Mouse (Mus musculus): ENCODE results near the gene Selenop. TPM values are rescaled to one million over a fixed set of nuclear protein-coding genes. Genes with fewer than 3 reads are reported as not detected.

The Selenop gene
- total and polyA plus RNA-seq, 3 experiments: 0.50 TPM; not detected in 2

DNA sequence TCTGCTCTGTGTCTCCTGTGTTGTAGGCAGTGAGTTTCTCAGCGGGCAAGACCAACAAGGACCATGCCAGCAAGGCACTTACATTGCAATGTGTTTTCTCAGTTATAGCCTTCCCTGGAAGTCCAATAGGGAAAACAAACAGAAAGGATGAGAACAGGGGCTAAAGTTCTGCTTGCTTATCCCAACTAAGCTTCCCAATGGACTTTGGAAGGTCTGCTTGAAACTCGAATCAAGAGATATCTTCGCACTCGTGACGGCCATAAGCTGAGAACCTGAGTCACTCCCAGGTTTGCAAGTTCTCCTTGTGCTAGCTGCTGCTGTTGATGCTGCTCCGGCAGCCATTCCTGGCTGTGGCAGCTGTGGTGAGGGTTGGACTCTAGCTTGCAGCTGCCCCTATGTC, 39.4 kb upstream of the Selenop start:
- Histone ChIP-seq H3K9ac (ENCODE audit: control insufficient read depth, low read depth, low read length, poor library complexity, severe bottlenecking) (no peak overlapping the region), H3K27me3 (ENCODE audit: control insufficient read depth in 1 of 2, insufficient read depth in 2 of 2, low read length in 2 of 2) (no peaks in the 10 kb centered on the region), H3K9me3 (replicated peaks; ENCODE audit: insufficient read depth, low read length) (no peaks in the 10 kb centered on the region), H3K79me2 (ENCODE audit: control insufficient read depth, insufficient read depth, low read length, poor library complexity) (no peaks in the 10 kb centered on the region), H3K4me3 (ENCODE audit: control insufficient read depth in 1 of 2, insufficient read depth in 1 of 2, low read depth in 2 of 2, low read length in 2 of 2) (no peak overlapping the region), H3K4me1 (ENCODE audit: control insufficient read depth in 1 of 2, insufficient read depth in 2 of 2, low read length in 2 of 2) (no peaks in the 10 kb centered on the region), H3K36me3 (ENCODE audit: control insufficient read depth in 1 of 2, insufficient read depth in 2 of 2, low read length in 2 of 2) (no peaks in the 10 kb centered on the region), H3K27ac (ENCODE audit: control insufficient read depth, low read depth, low read length) (no peak overlapping the region)
- no peak for TF ChIP-seq ZMIZ1 (IDR thresholded peaks at IDR 0.05; ENCODE audit: low read depth, low read length)
- TF ChIP-seq EP300 (IDR thresholded peaks at IDR 0.05; ENCODE audit: low read depth in 1 of 2, low read length in 2 of 2): no peak
- no peak for TF ChIP-seq MYC (IDR thresholded peaks at IDR 0.05; ENCODE audit: low read depth, low read length)
- no peak for TF ChIP-seq NRF1 (IDR thresholded peaks at IDR 0.05; ENCODE audit: insufficient read depth, low read depth, low read length, poor library complexity, severe bottlenecking)
- no peak for TF ChIP-seq GATA1 (IDR thresholded peaks at IDR 0.05; ENCODE audit: low read depth, low read length)
- TF ChIP-seq ZC3H11A (IDR thresholded peaks at IDR 0.05; ENCODE audit: low read depth, low read length): no peak
- DNase-seq (ENCODE audit: low read depth, low spot score): no peak

DNA sequence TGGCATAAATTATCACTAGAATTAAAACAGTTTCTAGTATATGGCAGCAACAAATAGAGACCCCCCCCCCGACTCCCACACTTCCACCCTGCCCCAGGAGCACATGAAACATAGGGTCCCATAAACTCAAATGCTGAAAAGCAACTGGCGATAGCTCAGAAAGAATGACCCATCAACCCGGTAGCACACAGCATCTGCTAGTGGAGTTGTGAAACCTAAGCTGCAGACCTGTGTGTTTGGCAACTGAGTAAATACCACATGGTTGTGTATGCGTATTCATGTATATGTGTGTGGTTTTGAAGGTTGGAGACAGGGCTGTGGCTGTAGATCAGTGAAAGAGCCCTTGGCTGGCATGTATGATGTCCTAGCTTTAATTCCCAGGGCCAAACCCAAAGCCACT, 37.3 kb upstream of the Selenop start:
- Histone ChIP-seq H3K36me3 (ENCODE audit: control insufficient read depth in 1 of 2, insufficient read depth in 2 of 2, low read length in 2 of 2) (no peaks in the 10 kb centered on the region), H3K27me3 (ENCODE audit: control insufficient read depth in 1 of 2, insufficient read depth in 2 of 2, low read length in 2 of 2) (no peaks in the 10 kb centered on the region), H3K4me3 (ENCODE audit: control insufficient read depth in 1 of 2, insufficient read depth in 1 of 2, low read depth in 2 of 2, low read length in 2 of 2) (no peak overlapping the region), H3K79me2 (ENCODE audit: control insufficient read depth, insufficient read depth, low read length, poor library complexity) (no peaks in the 10 kb centered on the region), H3K9me3 (replicated peaks; ENCODE audit: insufficient read depth, low read length) (no peaks in the 10 kb centered on the region), H3K4me1 (ENCODE audit: control insufficient read depth in 1 of 2, insufficient read depth in 2 of 2, low read length in 2 of 2) (no peaks in the 10 kb centered on the region), H3K27ac (ENCODE audit: control insufficient read depth, low read depth, low read length) (no peak overlapping the region), H3K9ac (ENCODE audit: control insufficient read depth, low read depth, low read length, poor library complexity, severe bottlenecking) (no peak overlapping the region)
- TF ChIP-seq CHD1 (IDR thresholded peaks at IDR 0.05; ENCODE audit: low read depth, low read length) (no peak), POLR2AphosphoS5 (IDR thresholded peaks at IDR 0.05; ENCODE audit: borderline replicate concordance, low read depth, low read length) (no peak), ELF1 (IDR thresholded peaks at IDR 0.05; ENCODE audit: low read depth, low read length) (no peak), RAD21 (IDR thresholded peaks at IDR 0.05; ENCODE audit: low read depth, low read length) (no peak), RCOR1 (IDR thresholded peaks at IDR 0.05; ENCODE audit: low read depth, low read length) (no peak), CTCF (IDR thresholded peaks at IDR 0.05 in 2 of 3, conservative IDR thresholded peaks at IDR 0.05 in 1 of 3; ENCODE audit: control insufficient read depth in 1 of 3, insufficient read depth in 1 of 3, low read depth in 2 of 3, low read length in 3 of 3, poor library complexity in 1 of 3, severe bottlenecking in 1 of 3) (no peak), MAZ (IDR thresholded peaks at IDR 0.05; ENCODE audit: low read depth, low read length) (no peak), EP300 (IDR thresholded peaks at IDR 0.05; ENCODE audit: low read depth in 1 of 2, low read length in 2 of 2) (no peak), HCFC1 (IDR thresholded peaks at IDR 0.05; ENCODE audit: low read depth, low read length) (no peak), POLR2A (IDR thresholded peaks at IDR 0.05; ENCODE audit: control insufficient read depth in 1 of 2, insufficient read depth in 1 of 2, low read depth in 1 of 2, low read length in 2 of 2, poor library complexity in 1 of 2) (no peak), BHLHE40 (IDR thresholded peaks at IDR 0.05; ENCODE audit: borderline replicate concordance, low read depth, low read length) (no peak), USF1 (IDR thresholded peaks at IDR 0.05; ENCODE audit: low read depth, low read length) (no peak), GABPA (IDR thresholded peaks at IDR 0.05; ENCODE audit: low read depth, low read length) (no peak), TAL1 (IDR thresholded peaks at IDR 0.05; ENCODE audit: low read length) (no peak), MYC (IDR thresholded peaks at IDR 0.05; ENCODE audit: low read depth, low read length) (no peak), MYB (IDR thresholded peaks at IDR 0.05; ENCODE audit: low read depth, low read length) (no peak), USF2 (IDR thresholded peaks at IDR 0.05; ENCODE audit: borderline replicate concordance in 1 of 2, insufficient read depth in 1 of 2, low read depth in 1 of 2, low read length in 2 of 2) (no peak), SIN3A (IDR thresholded peaks at IDR 0.05; ENCODE audit: low read length) (no peak)
- DNase-seq (ENCODE audit: low read depth, low spot score): no peak

Data from MEL (cell line).